Mouse (Mus musculus): Measurements from ENCODE around the gene Mycs.

The Mycs gene

DNA sequence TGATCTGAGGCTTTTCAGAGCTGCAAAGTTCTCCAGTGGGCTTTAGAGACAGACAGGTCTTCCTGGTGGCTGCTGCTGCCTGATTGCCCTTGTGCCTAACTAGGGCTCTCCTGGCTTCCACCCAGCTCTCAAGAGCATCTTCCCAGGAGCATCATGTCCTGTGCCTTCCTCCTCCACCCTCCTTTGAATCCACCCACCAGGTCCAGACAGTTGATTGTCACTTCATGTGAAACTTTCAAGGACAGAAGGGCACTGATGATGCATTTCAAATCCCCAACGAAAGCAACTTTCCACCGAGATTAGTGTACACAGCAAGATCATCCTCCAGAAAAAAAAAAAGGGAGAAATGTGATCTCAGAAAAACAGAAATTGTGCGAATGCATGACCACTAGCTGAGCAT is at the start of gene Mycs:
Mycs (minus strand) TSS at position 101 of the 400 bp plus-strand sequence.
- DNase-seq: no peak

DNA sequence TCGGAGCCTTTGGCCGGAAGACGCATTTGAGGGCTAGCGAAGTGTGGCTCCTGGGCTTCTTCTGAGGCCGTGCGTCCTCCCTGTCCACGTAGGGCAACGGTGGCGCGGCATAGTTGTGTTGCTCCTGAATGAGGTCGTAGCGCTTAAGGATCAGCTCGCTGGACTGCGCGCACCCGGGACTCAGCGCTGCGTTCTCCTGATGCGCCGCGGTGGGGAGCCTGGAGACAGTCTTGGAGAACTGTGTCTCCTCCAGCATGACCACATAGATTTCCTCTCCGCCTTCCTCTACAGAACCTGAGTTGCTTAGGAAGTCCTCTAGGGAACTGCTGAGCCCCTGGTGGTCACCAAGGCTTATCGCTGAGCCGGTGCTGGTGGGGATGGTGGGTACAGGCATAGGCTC is 1.0 kb downstream of the Mycs start:
- DNase-seq: no peak
